In genomic region chr6:59147421-59147820, GRCm38 (mm10) we compare ENCODE assay signal across 11 mouse cellular contexts.
"Had no signal": no experiment of that assay in that cellular context is flagged by ENCODE, and none has a peak within 500 bp of the region (broad histone marks: within the 10 kb centered on the region; RNA-seq: fewer than 3 reads in every experiment).

No protein-coding gene starts in this region.

- ATAC-seq: liver, postnatal 0 days; midbrain, embryonic 13.5 days had no signal

- H3K27me3 ChIP-seq: kidney, embryonic 15.5 days; limb, embryonic 12.5 days; liver, embryonic 13.5 days; lung, embryonic 15.5 days; midbrain, embryonic 13.5 days; neural tube, embryonic 12.5 days had no signal

- H3K27ac ChIP-seq: kidney, embryonic 15.5 days; limb, embryonic 12.5 days; liver, embryonic 13.5 days; lung, embryonic 15.5 days; midbrain, embryonic 13.5 days; neural tube, embryonic 12.5 days had no signal

- H3K36me3 ChIP-seq: kidney, embryonic 15.5 days; limb, embryonic 12.5 days; liver, embryonic 13.5 days; lung, embryonic 15.5 days; midbrain, embryonic 13.5 days; neural tube, embryonic 12.5 days had no signal

- H3K4me2 ChIP-seq: kidney, embryonic 15.5 days; limb, embryonic 12.5 days; liver, embryonic 13.5 days; lung, embryonic 15.5 days; midbrain, embryonic 13.5 days; neural tube, embryonic 12.5 days had no signal

- H3K4me1 ChIP-seq: kidney, embryonic 15.5 days; limb, embryonic 12.5 days; liver, embryonic 13.5 days; lung, embryonic 15.5 days; midbrain, embryonic 13.5 days; neural tube, embryonic 12.5 days had no signal

- H3K9me3 ChIP-seq: kidney, embryonic 15.5 days; limb, embryonic 12.5 days; liver, embryonic 13.5 days; lung, embryonic 15.5 days; midbrain, embryonic 13.5 days; neural tube, embryonic 12.5 days had no signal

- H3K4me3 ChIP-seq: kidney, embryonic 15.5 days; limb, embryonic 12.5 days; liver, embryonic 13.5 days; lung, embryonic 15.5 days; midbrain, embryonic 13.5 days; neural tube, embryonic 12.5 days had no signal

- DNase-seq: kidney, postnatal 14 days; liver; liver, embryonic 13.5 days; liver, postnatal 0 days; right cerebral cortex, postnatal 14 days; thymus, postnatal 36 days had no signal

- H3K9ac ChIP-seq: kidney, embryonic 15.5 days; limb, embryonic 12.5 days; liver, embryonic 13.5 days; liver, postnatal 0 days; lung, embryonic 15.5 days; midbrain, embryonic 13.5 days; neural tube, embryonic 12.5 days had no signal
